Mouse (Mus musculus): ENCODE data around the gene Tet2.

Tet2 gene

GRCm38 (mm10) chr3:133435141-133435773, 109.7 kb downstream of the Tet2 start:
- no peak for DNase-seq

- no peak for DNase-seq
Measured at GRCm38 (mm10) chr3:133429394-133430173, 115.4 kb downstream of the Tet2 start.

- no peak for DNase-seq
Measured at GRCm38 (mm10) chr3:133428003-133428402, 116.9 kb downstream of the Tet2 start.

GRCm38 (mm10) chr3:133423073-133423472, 121.9 kb downstream of the Tet2 start:
- DNase-seq, result no peak

GRCm38 (mm10) chr3:133414747-133415146, 130.2 kb downstream of the Tet2 start:
- no peak for DNase-seq

Measured in retina, postnatal 1 day (tissue).